ENCODE assay signal across 39 mouse cellular contexts in genomic region chr16:69836628-69837027, GRCm38 (mm10). TPM values are rescaled to one million over a fixed set of nuclear protein-coding genes. Genes with fewer than 3 reads are reported as not detected.
DNase-seq lines count a peak whose midpoint lies in the region; ATAC-seq and TF ChIP-seq lines count a peak whose summit lies in the region.
"Had no signal": no experiment of that assay in that cellular context is flagged by ENCODE, and none has a peak within 500 bp of the region (broad histone marks: within the 10 kb centered on the region; RNA-seq: fewer than 3 reads in every experiment).

No protein-coding gene starts in this region.

- H3K9ac ChIP-seq in forebrain, embryonic 13.5 days, result no peak overlapping the region
- H3K9ac ChIP-seq in forebrain, embryonic 16.5 days (replicated peaks; ENCODE audit: low read depth, low read length), result no peak overlapping the region
- H3K9ac ChIP-seq: heart, embryonic 15.5 days; neural tube, embryonic 13.5 days had no signal

- no peaks in the 10 kb centered on the region for H3K36me3 ChIP-seq in forebrain, embryonic 13.5 days (ENCODE audit: poor library complexity, severe bottlenecking)
- no peaks in the 10 kb centered on the region for H3K36me3 ChIP-seq in forebrain, embryonic 10.5 days (replicated peaks)
- H3K36me3 ChIP-seq in forebrain, embryonic 16.5 days (ENCODE audit: control insufficient read depth, insufficient read depth), result no peaks in the 10 kb centered on the region
- H3K36me3 ChIP-seq: heart, embryonic 10.5 days; heart, embryonic 15.5 days; neural tube, embryonic 13.5 days had no signal

- H3K9me3 ChIP-seq in forebrain, embryonic 13.5 days (replicated peaks), result no peaks in the 10 kb centered on the region
- H3K9me3 ChIP-seq in forebrain, embryonic 10.5 days, result no peaks in the 10 kb centered on the region
- no peaks in the 10 kb centered on the region for H3K9me3 ChIP-seq in forebrain, embryonic 16.5 days (ENCODE audit: control insufficient read depth, low read length)
- H3K9me3 ChIP-seq: heart, embryonic 10.5 days; heart, embryonic 15.5 days; neural tube, embryonic 13.5 days had no signal

- no peak for TF ChIP-seq POLR2A in brain, embryonic 14.5 days (IDR thresholded peaks at IDR 0.05; ENCODE audit: borderline replicate concordance, extremely low read depth, insufficient read depth, insufficient read length, poor library complexity, severe bottlenecking)

- WGBS in forebrain, embryonic 13.5 days, result 73% methylated on average over 2 of the region's 2 CpGs
- 91% methylated on average over 2 of the region's 2 CpGs for WGBS in forebrain, embryonic 10.5 days
- 29% methylated on average over 2 of the region's 2 CpGs for WGBS in forebrain, embryonic 16.5 days

- no peak overlapping the region for H3K27ac ChIP-seq in forebrain, embryonic 13.5 days
- H3K27ac ChIP-seq in forebrain, embryonic 10.5 days, result no peak overlapping the region
- no peak overlapping the region for H3K27ac ChIP-seq in forebrain, embryonic 16.5 days (ENCODE audit: low read length)
- H3K27ac ChIP-seq in gastrocnemius, adult 2 months, result no peak overlapping the region
- H3K27ac ChIP-seq: heart, embryonic 10.5 days; heart, embryonic 15.5 days; neural tube, embryonic 13.5 days had no signal

- no peak overlapping the region for H3K4me3 ChIP-seq in forebrain, embryonic 13.5 days
- H3K4me3 ChIP-seq in forebrain, embryonic 10.5 days, result no peak overlapping the region
- H3K4me3 ChIP-seq in forebrain, embryonic 16.5 days (replicated peaks; ENCODE audit: low read length), result no peak overlapping the region
- no peak overlapping the region for H3K4me3 ChIP-seq in gastrocnemius, adult 2 months
- H3K4me3 ChIP-seq: heart, embryonic 10.5 days; heart, embryonic 15.5 days; neural tube, embryonic 13.5 days had no signal

- no peak overlapping the region for H3K4me2 ChIP-seq in forebrain, embryonic 13.5 days
- H3K4me2 ChIP-seq in forebrain, embryonic 16.5 days (ENCODE audit: low read length), result no peak overlapping the region
- H3K4me2 ChIP-seq: heart, embryonic 15.5 days; liver, embryonic 11.5 days; neural tube, embryonic 13.5 days had no signal

- intact Hi-C loops in gastrocnemius, adult 2 months (cut with DNase I), result no loop called here

- peak; percentile 41; the same call in 1 of the 2 replicates for ATAC-seq in forebrain, embryonic 13.5 days
- 0 out of 2 replicates have a peak, but pooled peaks have one; percentile 23 for ATAC-seq in forebrain, embryonic 16.5 days
- ATAC-seq: activated CD4-positive, CD25-positive, alpha-beta regulatory T cell, adult 4 months; hindbrain, embryonic 16.5 days had no signal

- no peaks in the 10 kb centered on the region for H3K27me3 ChIP-seq in forebrain, embryonic 13.5 days
- H3K27me3 ChIP-seq in forebrain, embryonic 10.5 days (ENCODE audit: poor library complexity, severe bottlenecking), result no peaks in the 10 kb centered on the region
- no peaks in the 10 kb centered on the region for H3K27me3 ChIP-seq in forebrain, embryonic 16.5 days (replicated peaks; ENCODE audit: control insufficient read depth, insufficient read depth, low read length)
- H3K27me3 ChIP-seq: CH12.LX; heart, embryonic 15.5 days; neural tube, embryonic 13.5 days had no signal

- no peaks in the 10 kb centered on the region for H3K4me1 ChIP-seq in forebrain, embryonic 13.5 days
- H3K4me1 ChIP-seq in forebrain, embryonic 10.5 days, result no peaks in the 10 kb centered on the region
- no peaks in the 10 kb centered on the region for H3K4me1 ChIP-seq in forebrain, embryonic 16.5 days (replicated peaks; ENCODE audit: control insufficient read depth, insufficient read depth, low read length)
- H3K4me1 ChIP-seq: heart, embryonic 10.5 days; heart, embryonic 15.5 days; neural tube, embryonic 13.5 days had no signal

- no peak for DNase-seq in forebrain, embryonic 10.5 days (ENCODE audit: extremely low spot score, low spot score)
- DNase-seq in lung, postnatal 10 days, result peak; percentile 5
- no peak for DNase-seq in lung, postnatal 14 days
- DNase-seq in brain, embryonic 14.5 days (ENCODE audit: low read depth), result peak; percentile 63
- DNase-seq in gastrocnemius, adult 2 months, result no peak
- DNase-seq: adrenal gland, adult 2 months; cerebellum, adult 11 months; cerebellum, adult 9-10 months; gastrocnemius, postnatal 10 days; kidney, adult 2 months; kidney, postnatal 4 days; left cerebral cortex, postnatal 4 days; right cerebral cortex, postnatal 14 days; thymus, postnatal 4 days had no signal

- peak; percentile 9; the same call in 1 of the 2 replicates for TF ChIP-seq CTCF in brain, embryonic 14.5 days (IDR thresholded peaks at IDR 0.05; ENCODE audit: borderline replicate concordance, extremely low read depth, insufficient read depth, insufficient read length)
- no peak for TF ChIP-seq CTCF in gastrocnemius, adult 2 months (IDR thresholded peaks at IDR 0.05)

RNA-seq across cellular contexts. Expression of gene Speer2, which starts 26.9 kb away (rescaled TPM):
- not detected in 2 replicates for polyA plus RNA-seq in forebrain, embryonic 13.5 days (2015; fragmentation: Nextera tagmentation; extraction: Ambion mirVana)
- polyA plus RNA-seq in forebrain, embryonic 10.5 days (2016; fragmentation: Nextera tagmentation; extraction: Ambion mirVana), result not detected in 2 replicates
- polyA plus RNA-seq in brain, embryonic 14.5 days (2012; rRNA removed), result not detected in 2 replicates
- polyA plus RNA-seq in forebrain, embryonic 16.5 days (2015; fragmentation: Nextera tagmentation; extraction: Ambion mirVana), result not detected in 2 replicates
- not detected for total RNA-seq in gastrocnemius, adult 2 months (2021)
- total RNA-seq: adrenal gland, adult 2 months; CH12.LX; common myeloid progenitor, adult 5-6 weeks; ES-E14; gastrocnemius, postnatal 10 days; heart, postnatal 25 days; layer of hippocampus, adult 8-10 months; layer of hippocampus, postnatal 25 days; left cerebral cortex, postnatal 4 days had no signal
- polyA plus RNA-seq: activated CD4-positive, CD25-positive, alpha-beta regulatory T cell, adult 4 months; adrenal gland, adult 2 months; C2C12; embryonic facial prominence, embryonic 11.5 days; gonadal fat pad, adult 2 months; heart, embryonic 10.5 days; heart, embryonic 15.5 days; hindbrain, embryonic 11.5 days; hindbrain, embryonic 16.5 days; intestine, embryonic 14.5 days; kidney, adult 2 months; kidney, embryonic 16.5 days; liver, embryonic 11.5 days; liver, embryonic 16.5 days; lung, embryonic 16.5 days; neural tube, embryonic 13.5 days; small intestine, adult 2 months; stomach, embryonic 14.5 days; thymus, postnatal 0 days had no signal

Comparison
In these comparisons a context has a peak if more than half of its experiments do, and no peak if none do; other contexts are left out.
1. DNase-seq: peak in lung, postnatal 10 days (single experiment) and brain, embryonic 14.5 days (single experiment); none in forebrain, embryonic 10.5 days (single experiment), lung, postnatal 14 days (single experiment) and gastrocnemius, adult 2 months (single experiment).